Mouse (Mus musculus): ENCODE data around the gene Rft1.

- TF ChIP-seq SMC3 (IDR thresholded peaks at IDR 0.05; ENCODE audit: low read depth, low read length) (no peak), MAFK (IDR thresholded peaks at IDR 0.05; ENCODE audit: borderline replicate concordance, low read depth, low read length) (no peak), EP300 (IDR thresholded peaks at IDR 0.05; ENCODE audit: low read depth in 1 of 2, low read length in 2 of 2) (no peak), ZC3H11A (IDR thresholded peaks at IDR 0.05; ENCODE audit: low read depth, low read length) (no peak), CHD1 (IDR thresholded peaks at IDR 0.05; ENCODE audit: low read depth, low read length) (no peak), MXI1 (IDR thresholded peaks at IDR 0.05; ENCODE audit: low read depth, low read length) (peak; percentile 44; the same call in 1 of the 2 replicates), TCF12 (IDR thresholded peaks at IDR 0.05; ENCODE audit: low read depth, low read length) (no peak; the same call in 1 of the 2 replicates), CTCF (IDR thresholded peaks at IDR 0.05 in 2 of 3, conservative IDR thresholded peaks at IDR 0.05 in 1 of 3; ENCODE audit: control insufficient read depth in 1 of 3, insufficient read depth in 1 of 3, low read depth in 2 of 3, low read length in 3 of 3, poor library complexity in 1 of 3, severe bottlenecking in 1 of 3) (no peak), TBP (IDR thresholded peaks at IDR 0.05; ENCODE audit: low read depth, low read length) (peak; percentile 53), CHD2 (IDR thresholded peaks at IDR 0.05; ENCODE audit: low read length) (no peak), POLR2A (IDR thresholded peaks at IDR 0.05; ENCODE audit: control insufficient read depth in 1 of 2, insufficient read depth in 1 of 2, low read depth in 1 of 2, low read length in 2 of 2, poor library complexity in 1 of 2) (peak; percentile 74 to 90), MAX (IDR thresholded peaks at IDR 0.05; ENCODE audit: low read length) (0 out of 2 replicates have a peak, but pooled peaks have one; percentile 24)
These were observed 28.1 kb upstream of the Rft1 start, which contains the start of gene Prkcd for GRCm38 (mm10) chr14:30625856-30626726.
